Mouse (Mus musculus): ENCODE measurements around the gene Cdhr3. TPM values are rescaled to one million over a fixed set of nuclear protein-coding genes. Genes with fewer than 3 reads are reported as not detected.
"Not testable (repeated sequence)": the region's sequence is repeated elsewhere in the genome, so short reads cannot be mapped to it uniquely, and the experiment has no call there.

The Cdhr3 gene
- polyA plus RNA-seq, 1 experiment, result not detected

GRCm38 (mm10) chr12:33010026-33010425 lies 82.6 kb downstream of the Cdhr3 start:
- 20% methylated on average over 3 of the region's 3 CpGs for WGBS

GRCm38 (mm10) chr12:33009206-33009966 lies 83.3 kb downstream of the Cdhr3 start:
- DNase-seq (ENCODE audit: low read depth, low spot score), result no peak
- WGBS, result 78% methylated on average over 6 of the region's 6 CpGs

More at GRCm38 (mm10) chr12:33010026-33010425, 82.6 kb downstream of the Cdhr3 start:
- no peak for DNase-seq (ENCODE audit: low read depth, low spot score)

- WGBS, result 32% methylated on average over 7 of the region's 7 CpGs
- no peak for DNase-seq (ENCODE audit: low read depth, low spot score)
Measured at GRCm38 (mm10) chr12:33008305-33009110, 84.2 kb downstream of the Cdhr3 start.

GRCm38 (mm10) chr12:33007176-33007575 lies 85.5 kb downstream of the Cdhr3 start:
- 98% methylated on average over 2 of the region's 2 CpGs for WGBS
- DNase-seq (ENCODE audit: low read depth, low spot score), result no peak

GRCm38 (mm10) chr12:33005858-33006257 lies 86.8 kb downstream of the Cdhr3 start:
- no peak for DNase-seq (ENCODE audit: low read depth, low spot score)
- WGBS, result 29% methylated on average over 5 of the region's 5 CpGs

GRCm38 (mm10) chr12:33003339-33003965 lies 89.2 kb downstream of the Cdhr3 start:
- no peak for DNase-seq (ENCODE audit: low read depth, low spot score)
- WGBS, result 56% methylated on average over 8 of the region's 8 CpGs

GRCm38 (mm10) chr12:33000402-33000801 lies 92.3 kb downstream of the Cdhr3 start:
- WGBS, result 74% methylated on average over 4 of the region's 4 CpGs
- DNase-seq (ENCODE audit: low read depth, low spot score), result no peak

GRCm38 (mm10) chr12:32999778-33000177 lies 92.9 kb downstream of the Cdhr3 start:
- DNase-seq (ENCODE audit: low read depth, low spot score), result not testable (repeated sequence)
- 71% methylated on average over 3 of the region's 3 CpGs for WGBS

- 52% methylated on average over 5 of the region's 5 CpGs for WGBS
- DNase-seq (ENCODE audit: low read depth, low spot score), result no peak
Measured at GRCm38 (mm10) chr12:32998766-32999165, 93.9 kb downstream of the Cdhr3 start.

GRCm38 (mm10) chr12:32995081-32995834 lies 97.4 kb downstream of the Cdhr3 start:
- DNase-seq (ENCODE audit: low read depth, low spot score), result no peak
- 40% methylated on average over 4 of the region's 4 CpGs for WGBS

GRCm38 (mm10) chr12:32994081-32994480 lies 98.6 kb downstream of the Cdhr3 start:
- no peak for DNase-seq (ENCODE audit: low read depth, low spot score)
- 87% methylated on average over 5 of the region's 5 CpGs for WGBS

- WGBS, result 40% methylated on average over 12 of the region's 12 CpGs
- DNase-seq (ENCODE audit: low read depth, low spot score), result no peak
Measured at GRCm38 (mm10) chr12:32989731-32990130, 102.9 kb downstream of the Cdhr3 start.

GRCm38 (mm10) chr12:32986284-32986683 lies 106.4 kb downstream of the Cdhr3 start:
- WGBS, result 25% methylated on average over 1 of the region's 1 CpGs
- DNase-seq (ENCODE audit: low read depth, low spot score), result no peak

Other genes with a start within 250 kb of the Cdhr3 start
- 131 and 141 TPM in 2 replicates for gene Sypl, start 139.0 kb downstream of the Cdhr3 start, polyA plus RNA-seq (2012; rRNA removed)
- gene Atxn7l1, start 54.8 kb upstream of the Cdhr3 start, polyA plus RNA-seq (2012; rRNA removed), result 17.3 and 24.8 TPM in 2 replicates